Mouse (Mus musculus): ENCODE measurements around the gene Hist2h2be. TPM values are rescaled to one million over a fixed set of nuclear protein-coding genes. Genes with fewer than 3 reads are reported as not detected.

Gene Hist2h2be
- polyA plus RNA-seq, 1 experiment: 1.3 TPM

DNA sequence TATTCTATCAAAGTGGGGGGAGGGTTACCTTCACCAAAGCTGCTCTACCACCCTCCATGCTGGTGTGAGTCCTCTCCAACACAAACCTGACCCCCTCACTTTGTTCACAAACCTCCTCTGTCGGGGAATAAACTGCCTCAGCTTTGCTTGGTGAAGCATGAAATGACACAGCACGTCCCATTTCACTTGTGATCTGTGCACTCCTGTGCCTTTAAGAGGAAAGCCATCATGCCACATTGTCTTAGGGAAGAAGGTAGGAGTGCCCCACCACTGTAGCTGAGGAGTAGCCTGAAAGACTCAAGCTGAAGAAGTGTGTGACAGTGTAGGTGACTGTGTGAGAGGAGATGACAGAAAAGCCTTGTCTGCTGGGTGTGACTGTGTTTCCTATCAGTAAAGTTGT is 4.5 kb downstream of the Hist2h2be start:
- H3K9me3 ChIP-seq (replicated peaks; ENCODE audit: control insufficient read depth, insufficient read depth, low read length, poor library complexity, severe bottlenecking): no peaks in the 10 kb centered on the region
- no peaks in the 10 kb centered on the region for H3K4me1 ChIP-seq (ENCODE audit: control insufficient read depth, insufficient read depth, low read length)
- no peak for TF ChIP-seq POLR2A (IDR thresholded peaks at IDR 0.05; ENCODE audit: insufficient read depth, low read length)
- no peak for TF ChIP-seq EP300 (IDR thresholded peaks at IDR 0.05; ENCODE audit: insufficient read depth, low read depth, low read length)
- no peak for TF ChIP-seq CTCF (IDR thresholded peaks at IDR 0.05; ENCODE audit: low read depth, low read length)
- no peaks in the 10 kb centered on the region for H3K36me3 ChIP-seq (ENCODE audit: control insufficient read depth, insufficient read depth, low read length, poor library complexity, severe bottlenecking)
- H3K27ac ChIP-seq (ENCODE audit: insufficient read depth, low read length): no peak overlapping the region
- no peak overlapping the region for H3K4me3 ChIP-seq (ENCODE audit: low read depth, low read length)
- H3K9ac ChIP-seq (ENCODE audit: low read depth, poor library complexity, severe bottlenecking): no peak overlapping the region
- no peaks in the 10 kb centered on the region for H3K27me3 ChIP-seq (ENCODE audit: control insufficient read depth, insufficient read depth, low read length, poor library complexity, severe bottlenecking)

DNA sequence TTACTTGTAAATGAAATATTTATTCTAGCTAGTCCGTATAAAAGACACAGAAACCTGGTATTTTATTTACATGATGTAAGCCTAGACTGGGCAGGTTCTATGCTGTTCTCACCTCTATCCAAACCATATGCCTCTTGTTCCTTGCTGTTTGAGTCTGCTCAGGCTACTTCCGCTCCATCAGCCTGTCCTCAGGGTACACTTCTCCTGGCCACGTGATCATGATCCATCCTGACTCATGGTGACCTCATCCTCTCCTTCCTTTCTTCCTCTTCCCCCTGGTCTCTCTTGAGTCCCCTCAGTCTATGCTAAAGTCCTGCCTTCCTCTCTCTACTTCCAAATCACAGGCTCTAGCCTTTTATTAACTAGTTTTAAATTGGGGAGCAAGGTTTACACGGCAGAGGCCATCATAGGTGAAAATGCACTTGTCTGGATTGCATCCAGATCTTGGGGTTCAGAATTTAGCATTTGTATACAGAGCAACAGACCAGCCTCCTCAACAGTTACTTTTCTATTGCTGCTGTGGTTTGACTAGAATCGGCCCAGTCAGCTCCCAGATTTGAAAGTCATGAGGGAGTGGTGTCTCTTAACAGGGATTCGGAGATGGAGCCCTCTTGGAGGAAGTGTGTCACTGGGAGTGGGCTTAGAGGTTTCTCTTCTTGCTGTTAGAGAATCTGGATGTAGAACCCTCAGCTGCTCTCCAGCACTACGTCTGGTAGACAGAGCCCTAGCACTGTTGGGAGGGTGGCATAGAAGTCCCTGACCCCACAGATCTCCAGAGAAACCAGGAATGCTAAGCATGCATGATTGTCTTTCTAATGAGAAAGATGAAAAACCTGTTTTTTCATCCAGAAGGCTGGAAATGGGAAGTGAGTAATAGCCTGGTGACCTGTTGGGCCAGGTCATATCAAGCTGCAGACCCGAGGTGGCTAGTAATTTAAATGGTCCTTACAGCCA is 6.1 kb downstream of the Hist2h2be start:
- H3K27ac ChIP-seq (ENCODE audit: insufficient read depth, low read length): no peak overlapping the region
- H3K4me3 ChIP-seq (ENCODE audit: low read depth, low read length): no peak overlapping the region
- no peaks in the 10 kb centered on the region for H3K27me3 ChIP-seq (ENCODE audit: control insufficient read depth, insufficient read depth, low read length, poor library complexity, severe bottlenecking)
- no peaks in the 10 kb centered on the region for H3K36me3 ChIP-seq (ENCODE audit: control insufficient read depth, insufficient read depth, low read length, poor library complexity, severe bottlenecking)
- H3K9me3 ChIP-seq (replicated peaks; ENCODE audit: control insufficient read depth, insufficient read depth, low read length, poor library complexity, severe bottlenecking): no peaks in the 10 kb centered on the region
- H3K9ac ChIP-seq (ENCODE audit: low read depth, poor library complexity, severe bottlenecking): no peak overlapping the region
- no peaks in the 10 kb centered on the region for H3K4me1 ChIP-seq (ENCODE audit: control insufficient read depth, insufficient read depth, low read length)
- TF ChIP-seq CTCF (IDR thresholded peaks at IDR 0.05; ENCODE audit: low read depth, low read length): no peak
- no peak for TF ChIP-seq EP300 (IDR thresholded peaks at IDR 0.05; ENCODE audit: insufficient read depth, low read depth, low read length)
- TF ChIP-seq POLR2A (IDR thresholded peaks at IDR 0.05; ENCODE audit: insufficient read depth, low read length): no peak

DNA sequence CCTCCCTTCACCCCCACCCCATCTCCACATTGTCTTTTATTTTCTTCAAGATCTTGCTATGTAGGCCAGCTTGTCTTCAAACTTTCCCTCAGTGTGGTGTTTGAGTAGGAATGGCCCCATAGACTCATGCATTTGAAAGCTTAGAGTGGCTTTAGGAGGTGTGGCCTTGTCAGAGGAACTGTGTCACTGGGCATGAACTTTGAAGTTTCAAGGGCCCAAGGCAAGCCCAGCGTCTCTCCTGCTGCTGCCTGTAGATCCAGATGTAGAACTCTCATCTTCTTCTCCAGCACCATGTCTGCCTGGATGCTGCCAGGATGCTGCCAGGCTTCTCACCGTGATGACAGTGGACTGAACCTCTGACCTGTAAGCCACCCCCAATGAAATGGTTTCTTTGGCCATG is 7.9 kb downstream of the Hist2h2be start:
- TF ChIP-seq CTCF (IDR thresholded peaks at IDR 0.05; ENCODE audit: low read depth, low read length): no peak
- TF ChIP-seq POLR2A (IDR thresholded peaks at IDR 0.05; ENCODE audit: insufficient read depth, low read length): no peak
- no peak for TF ChIP-seq EP300 (IDR thresholded peaks at IDR 0.05; ENCODE audit: insufficient read depth, low read depth, low read length)
- Histone ChIP-seq H3K36me3 (ENCODE audit: control insufficient read depth, insufficient read depth, low read length, poor library complexity, severe bottlenecking) (no peaks in the 10 kb centered on the region), H3K4me1 (ENCODE audit: control insufficient read depth, insufficient read depth, low read length) (no peaks in the 10 kb centered on the region), H3K27ac (ENCODE audit: insufficient read depth, low read length) (no peak overlapping the region), H3K4me3 (ENCODE audit: low read depth, low read length) (no peak overlapping the region), H3K27me3 (ENCODE audit: control insufficient read depth, insufficient read depth, low read length, poor library complexity, severe bottlenecking) (no peaks in the 10 kb centered on the region), H3K9me3 (replicated peaks; ENCODE audit: control insufficient read depth, insufficient read depth, low read length, poor library complexity, severe bottlenecking) (no peaks in the 10 kb centered on the region), H3K9ac (ENCODE audit: low read depth, poor library complexity, severe bottlenecking) (no peak overlapping the region)

DNA sequence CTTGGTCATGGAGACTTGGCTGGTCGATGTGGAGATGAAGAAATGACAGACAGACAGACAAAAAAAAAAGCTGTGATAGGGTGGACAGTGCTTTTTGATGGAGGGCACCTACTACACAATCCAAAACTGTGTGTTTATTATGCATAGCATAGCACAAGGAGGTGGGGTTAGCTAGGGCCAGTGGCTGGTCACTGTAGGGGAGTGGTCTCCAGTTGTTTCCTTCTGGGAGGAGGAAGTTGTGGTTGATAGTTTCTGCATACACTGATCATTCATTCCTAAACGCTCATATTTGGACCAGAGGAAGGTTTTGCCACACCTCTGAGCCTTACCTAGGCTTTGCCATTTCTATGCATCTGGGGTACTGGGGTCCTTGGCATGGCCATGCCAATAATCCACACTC is 9.5 kb downstream of the Hist2h2be start:
- H3K9ac ChIP-seq (ENCODE audit: low read depth, poor library complexity, severe bottlenecking): no peak overlapping the region
- H3K36me3 ChIP-seq (ENCODE audit: control insufficient read depth, insufficient read depth, low read length, poor library complexity, severe bottlenecking): no peaks in the 10 kb centered on the region
- H3K4me1 ChIP-seq (ENCODE audit: control insufficient read depth, insufficient read depth, low read length): no peaks in the 10 kb centered on the region
- no peak overlapping the region for H3K27ac ChIP-seq (ENCODE audit: insufficient read depth, low read length)
- H3K4me3 ChIP-seq (ENCODE audit: low read depth, low read length): no peak overlapping the region
- TF ChIP-seq CTCF (IDR thresholded peaks at IDR 0.05; ENCODE audit: low read depth, low read length): no peak
- no peaks in the 10 kb centered on the region for H3K27me3 ChIP-seq (ENCODE audit: control insufficient read depth, insufficient read depth, low read length, poor library complexity, severe bottlenecking)
- no peaks in the 10 kb centered on the region for H3K9me3 ChIP-seq (replicated peaks; ENCODE audit: control insufficient read depth, insufficient read depth, low read length, poor library complexity, severe bottlenecking)

DNA sequence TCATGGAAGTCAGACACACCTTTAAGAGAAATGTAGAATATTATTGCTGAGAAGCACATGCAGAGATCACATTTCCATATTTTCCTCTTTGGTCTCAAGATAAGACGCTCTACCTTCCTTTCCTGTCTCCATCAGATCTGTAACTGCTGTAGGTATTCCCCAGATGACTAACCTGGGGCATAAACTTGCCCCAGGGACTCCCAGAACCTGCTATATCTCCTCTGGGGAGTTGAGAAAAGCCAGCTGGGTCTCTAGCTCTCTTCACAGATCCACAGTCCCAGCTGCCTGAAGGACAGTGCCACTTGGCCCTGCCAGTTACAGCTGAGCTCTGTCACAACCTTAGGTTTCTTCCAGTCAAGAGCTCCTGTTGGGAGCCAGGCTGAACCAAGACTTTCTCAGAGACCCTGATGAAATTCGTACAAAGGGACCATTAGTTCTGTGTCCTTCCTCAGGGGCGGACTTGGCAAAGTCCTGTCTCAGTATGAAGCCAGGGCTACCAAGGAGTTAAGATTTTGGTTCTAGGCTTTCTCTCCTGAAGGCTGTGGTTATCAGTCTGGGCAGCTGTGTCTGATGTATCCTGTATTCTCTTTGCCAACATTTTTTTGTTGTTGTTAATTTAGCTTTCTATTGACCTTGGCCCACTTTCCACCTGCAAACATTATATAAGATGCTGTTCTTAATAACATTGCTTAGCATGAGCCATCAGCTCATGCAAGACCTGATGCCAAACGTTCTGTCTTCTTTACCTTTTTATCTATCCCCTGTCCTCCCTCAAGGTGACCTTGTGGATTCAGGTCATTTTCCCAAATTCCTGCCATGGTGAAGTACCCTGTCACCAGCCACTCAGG is 10.2 kb downstream of the Hist2h2be start:
- H3K4me1 ChIP-seq (ENCODE audit: control insufficient read depth, insufficient read depth, low read length): no peaks in the 10 kb centered on the region
- no peaks in the 10 kb centered on the region for H3K9me3 ChIP-seq (replicated peaks; ENCODE audit: control insufficient read depth, insufficient read depth, low read length, poor library complexity, severe bottlenecking)
- no peaks in the 10 kb centered on the region for H3K27me3 ChIP-seq (ENCODE audit: control insufficient read depth, insufficient read depth, low read length, poor library complexity, severe bottlenecking)
- H3K9ac ChIP-seq (ENCODE audit: low read depth, poor library complexity, severe bottlenecking): no peak overlapping the region
- no peak for TF ChIP-seq POLR2A (IDR thresholded peaks at IDR 0.05; ENCODE audit: insufficient read depth, low read length)
- no peak for TF ChIP-seq EP300 (IDR thresholded peaks at IDR 0.05; ENCODE audit: insufficient read depth, low read depth, low read length)
- no peak for TF ChIP-seq CTCF (IDR thresholded peaks at IDR 0.05; ENCODE audit: low read depth, low read length)
- no peaks in the 10 kb centered on the region for H3K36me3 ChIP-seq (ENCODE audit: control insufficient read depth, insufficient read depth, low read length, poor library complexity, severe bottlenecking)
- no peak overlapping the region for H3K4me3 ChIP-seq (ENCODE audit: low read depth, low read length)
- no peak overlapping the region for H3K27ac ChIP-seq (ENCODE audit: insufficient read depth, low read length)

DNA sequence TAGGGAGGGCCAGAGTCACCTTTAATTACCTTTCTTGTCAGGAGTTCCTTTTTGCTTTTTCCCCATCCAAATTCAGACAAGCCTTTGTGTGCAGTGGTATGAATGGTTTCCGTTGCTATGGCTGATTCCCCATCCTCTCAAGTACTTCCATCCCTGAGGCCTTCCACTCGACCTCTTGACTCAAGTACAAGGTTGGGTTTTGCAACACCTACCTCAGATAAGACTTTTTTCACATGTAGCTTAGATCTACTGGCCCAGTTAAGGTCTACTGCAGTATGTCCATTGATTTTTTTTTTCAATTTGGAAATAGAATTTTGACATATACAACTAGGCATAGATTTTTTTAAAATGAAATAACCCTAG is 10.8 kb downstream of the Hist2h2be start:
- H3K27me3 ChIP-seq (ENCODE audit: control insufficient read depth, insufficient read depth, low read length, poor library complexity, severe bottlenecking): no peaks in the 10 kb centered on the region
- H3K9me3 ChIP-seq (replicated peaks; ENCODE audit: control insufficient read depth, insufficient read depth, low read length, poor library complexity, severe bottlenecking): no peaks in the 10 kb centered on the region
- no peak for TF ChIP-seq CTCF (IDR thresholded peaks at IDR 0.05; ENCODE audit: low read depth, low read length)
- no peak for TF ChIP-seq POLR2A (IDR thresholded peaks at IDR 0.05; ENCODE audit: insufficient read depth, low read length)
- no peak for TF ChIP-seq EP300 (IDR thresholded peaks at IDR 0.05; ENCODE audit: insufficient read depth, low read depth, low read length)
- no peak overlapping the region for H3K27ac ChIP-seq (ENCODE audit: insufficient read depth, low read length)
- no peak overlapping the region for H3K9ac ChIP-seq (ENCODE audit: low read depth, poor library complexity, severe bottlenecking)
- no peaks in the 10 kb centered on the region for H3K4me1 ChIP-seq (ENCODE audit: control insufficient read depth, insufficient read depth, low read length)
- no peak overlapping the region for H3K4me3 ChIP-seq (ENCODE audit: low read depth, low read length)
- H3K36me3 ChIP-seq (ENCODE audit: control insufficient read depth, insufficient read depth, low read length, poor library complexity, severe bottlenecking): 0 out of 2 replicates have a peak, but pooled peaks cover 2% of the 10 kb centered on the region

All from ES-Bruce4 (cell line).